Mouse (Mus musculus) fat pad, adult 2 months (tissue): ENCODE measurements around the gene Gm37419.

Experiments
- DNase-seq: peaks from one replicate; pipeline ENCODE4 v3.0.0-alpha.2; 2011; ENCODE audit warnings: low read depth, low spot score; ENCODE audit errors: extremely low read depth

Gm37419 gene

GRCm38 (mm10) chr16:23988466-23989208 is at the start of gene Gm37419, which contains the start of gene Bcl6:
Gene Gm37419, plus strand, starts transcription at chr16:23988482.
Gene Bcl6, minus strand, starts transcription at chr16:23988852.
- DNase-seq: no peak

- DNase-seq: no peak
These were observed 43.5 kb upstream of the Gm37419 start for GRCm38 (mm10) chr16:23944801-23945200.

DNA sequence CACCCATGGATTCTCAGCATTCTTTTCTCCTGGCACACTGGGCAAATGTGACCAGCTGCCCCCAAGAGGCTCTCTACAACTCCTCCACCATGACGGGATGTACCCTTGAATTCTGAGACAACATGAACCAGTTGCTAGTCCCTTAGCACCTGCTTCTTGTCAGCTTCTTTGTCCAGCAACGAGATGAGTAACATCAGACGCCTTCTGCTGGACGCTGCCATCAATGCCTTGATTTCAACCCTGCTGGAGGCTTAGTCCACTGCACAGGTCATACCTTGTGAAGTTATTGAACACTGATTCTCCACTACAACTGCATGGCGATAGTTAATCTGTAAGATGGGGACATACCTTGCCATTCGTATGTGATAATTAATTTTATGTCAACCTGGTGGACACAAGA is 40.6 kb upstream of the Gm37419 start:
- DNase-seq: no peak

DNA sequence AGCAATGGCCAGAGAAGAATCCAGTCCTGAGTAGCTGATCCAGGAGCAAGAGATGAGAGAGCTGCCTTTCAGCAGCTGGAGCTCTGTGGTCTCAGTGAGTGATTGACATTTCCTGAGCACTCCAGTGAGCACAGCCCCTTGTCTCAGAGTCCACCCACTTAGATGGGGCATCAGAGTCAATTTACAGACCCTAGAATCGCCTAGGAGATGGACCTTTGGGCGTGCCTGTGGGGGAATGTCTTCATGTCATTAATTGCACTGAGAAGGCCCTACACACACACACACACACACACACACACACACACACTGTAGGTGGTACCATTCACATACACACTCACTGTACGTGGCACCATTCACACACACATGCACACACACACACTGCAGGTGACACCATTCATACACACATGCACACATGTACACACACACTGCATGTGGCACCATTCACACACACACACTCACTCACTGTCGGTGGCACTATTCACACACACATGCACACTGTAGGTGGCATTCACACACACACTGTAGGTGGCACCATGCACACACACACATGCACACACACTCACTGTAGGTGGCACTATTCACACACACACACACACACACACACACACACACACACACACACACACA is 36.1 kb upstream of the Gm37419 start:
- DNase-seq: no peak

DNA sequence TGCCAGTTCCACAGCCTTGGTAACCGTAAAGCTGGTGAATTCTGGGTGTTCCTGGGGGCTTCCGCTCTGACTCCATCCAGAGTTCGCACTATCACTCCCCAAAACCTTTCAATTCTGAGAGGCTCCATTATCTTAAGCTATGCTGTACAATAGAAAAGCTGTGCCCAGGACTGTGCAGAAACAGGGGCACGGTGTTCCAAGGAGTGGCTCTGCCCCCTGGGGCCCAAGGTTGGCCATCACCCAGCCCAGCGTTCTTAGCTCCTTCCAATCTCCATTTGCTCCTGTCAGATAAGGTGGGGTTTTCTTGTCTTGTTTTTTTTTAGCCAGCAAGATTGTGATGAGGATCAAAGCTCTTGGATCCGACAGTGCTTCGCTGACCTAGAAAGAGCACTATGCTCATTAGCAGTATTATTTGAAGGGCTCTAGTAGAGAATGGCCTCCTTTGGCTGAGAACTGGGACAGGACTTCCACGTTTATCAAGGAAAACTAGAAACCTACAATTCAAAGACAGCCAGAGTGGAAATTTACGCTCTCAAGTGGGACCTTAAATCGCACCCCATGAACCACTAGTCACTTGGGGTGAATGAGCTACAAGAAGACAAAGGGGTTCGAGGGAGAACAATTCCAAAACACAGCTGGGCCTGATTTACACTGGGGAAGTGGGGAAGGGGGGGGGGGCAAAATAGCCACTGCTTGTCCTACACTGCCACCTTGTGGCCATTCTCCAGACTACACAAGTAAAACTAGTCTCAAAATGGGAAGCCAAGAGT is 34.9 kb upstream of the Gm37419 start:
- DNase-seq: no peak

DNA sequence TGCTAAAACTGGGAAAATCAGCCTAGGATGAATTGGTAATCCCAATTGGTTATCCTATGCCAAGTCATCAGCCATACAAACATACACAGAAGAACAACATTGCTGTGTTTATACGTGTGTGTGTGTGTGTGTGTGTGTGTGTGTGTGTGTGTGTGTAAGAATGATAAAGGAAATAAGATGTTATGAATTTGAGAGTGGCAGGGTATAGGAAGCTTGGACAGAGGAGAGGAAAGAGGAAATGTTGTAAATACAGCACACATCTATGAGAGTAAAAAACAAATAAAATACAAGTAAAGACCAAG is 34.4 kb upstream of the Gm37419 start:
- no peak for DNase-seq

GRCm38 (mm10) chr16:23958938-23959337 is 29.3 kb upstream of the Gm37419 start:
- no peak for DNase-seq

- DNase-seq: no peak
These were observed 25.9 kb upstream of the Gm37419 start for GRCm38 (mm10) chr16:23962401-23962800.

GRCm38 (mm10) chr16:23963896-23964668 is 24.2 kb upstream of the Gm37419 start:
- no peak for DNase-seq

GRCm38 (mm10) chr16:23964706-23965367 is 23.4 kb upstream of the Gm37419 start:
- DNase-seq: no peak

DNA sequence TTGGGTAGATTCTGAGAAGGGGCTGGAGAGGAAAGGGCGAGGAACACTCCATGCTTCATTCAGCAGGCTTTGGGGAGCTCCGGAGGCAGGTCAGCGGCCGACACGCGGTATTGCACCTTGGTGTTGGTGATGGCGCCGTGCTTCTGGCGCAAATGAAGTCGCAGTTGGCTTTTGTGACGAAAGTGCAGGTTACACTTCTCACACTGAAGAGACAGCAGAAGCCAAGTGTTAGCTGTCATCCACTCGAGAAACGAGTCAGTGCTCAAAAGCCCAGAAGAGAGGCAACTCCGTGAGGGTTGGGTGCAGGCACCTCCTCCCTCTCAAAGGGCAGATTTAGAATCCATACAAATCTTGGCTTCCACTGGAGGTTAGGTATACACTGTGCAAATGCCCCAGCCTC is 22.2 kb upstream of the Gm37419 start:
- DNase-seq: no peak

GRCm38 (mm10) chr16:23967301-23967700 is 21.0 kb upstream of the Gm37419 start:
- DNase-seq: no peak

- no peak for DNase-seq
These were observed 19.4 kb upstream of the Gm37419 start for GRCm38 (mm10) chr16:23968888-23969287.

- DNase-seq: no peak
These were observed 18.4 kb upstream of the Gm37419 start for GRCm38 (mm10) chr16:23969919-23970318.

- no peak for DNase-seq
These were observed 16.0 kb upstream of the Gm37419 start for GRCm38 (mm10) chr16:23972126-23972740.

DNA sequence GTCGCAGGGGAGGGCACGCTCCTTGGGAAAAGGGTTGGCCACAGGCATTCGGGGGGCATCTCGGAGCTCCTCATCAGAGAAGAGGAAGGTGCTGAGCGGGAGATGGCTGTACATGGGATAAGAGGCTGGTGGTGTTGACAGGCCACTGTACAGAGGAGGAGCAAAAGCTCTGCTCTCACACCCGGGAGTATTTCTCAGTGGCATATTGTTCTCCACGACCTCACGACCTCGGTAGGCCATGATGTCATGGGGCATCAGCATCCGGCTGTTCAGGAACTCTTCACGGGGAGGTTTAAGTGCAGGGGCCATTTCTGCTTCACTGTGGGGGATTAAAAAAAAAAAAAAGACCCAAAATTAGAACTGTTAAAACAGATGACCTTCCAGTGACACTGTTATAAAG is 15.4 kb upstream of the Gm37419 start:
- no peak for DNase-seq

GRCm38 (mm10) chr16:23973635-23974367 is 14.5 kb upstream of the Gm37419 start:
- no peak for DNase-seq

- DNase-seq: no peak
These were observed 12.1 kb upstream of the Gm37419 start for GRCm38 (mm10) chr16:23976196-23976595.

DNA sequence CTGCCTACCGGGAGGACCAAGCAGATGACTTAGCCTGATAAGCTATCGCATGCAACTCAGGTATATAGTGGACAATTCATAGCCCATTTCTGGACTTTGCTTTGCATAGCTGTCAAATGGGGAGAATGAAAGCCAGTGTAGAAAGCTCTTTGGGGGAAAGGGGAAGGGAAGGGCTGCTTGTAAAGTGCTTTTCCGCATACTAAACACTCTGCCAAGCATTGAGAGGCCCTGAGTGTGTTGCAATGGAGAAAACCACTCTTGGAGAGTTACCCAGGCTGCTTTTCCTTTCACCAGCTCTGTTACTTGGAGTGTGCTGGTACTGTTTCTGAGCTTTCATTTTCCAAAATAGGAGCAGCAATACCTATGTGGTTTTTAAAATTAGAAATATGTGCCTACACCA is 10.6 kb upstream of the Gm37419 start:
- DNase-seq: no peak

DNA sequence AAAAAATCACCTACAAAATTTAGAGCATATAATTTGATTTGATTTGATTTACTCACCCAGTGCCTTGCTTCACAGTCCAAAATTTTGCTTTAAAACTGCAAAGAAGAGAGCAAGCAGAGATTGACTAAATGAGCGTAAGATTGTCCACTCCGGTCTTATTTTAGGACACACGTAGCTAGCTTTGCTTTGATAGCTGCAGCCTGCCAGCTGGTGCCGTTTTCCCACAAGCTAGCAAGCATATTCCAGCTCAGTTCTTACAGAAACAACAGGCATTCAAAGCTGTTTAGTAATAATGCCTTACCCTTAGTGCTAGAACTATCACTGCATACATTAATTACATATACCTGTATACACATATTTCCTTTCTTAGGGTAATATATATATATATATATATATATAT is 9.8 kb upstream of the Gm37419 start:
- DNase-seq: no peak
